Mouse (Mus musculus) kidney, adult 9 months (tissue): Measurements from ENCODE around the gene Prdm1.

Experiments
- DNase-seq: peaks from one replicate; pipeline ENCODE4 v3.0.0; 2022

Prdm1 gene

DNA sequence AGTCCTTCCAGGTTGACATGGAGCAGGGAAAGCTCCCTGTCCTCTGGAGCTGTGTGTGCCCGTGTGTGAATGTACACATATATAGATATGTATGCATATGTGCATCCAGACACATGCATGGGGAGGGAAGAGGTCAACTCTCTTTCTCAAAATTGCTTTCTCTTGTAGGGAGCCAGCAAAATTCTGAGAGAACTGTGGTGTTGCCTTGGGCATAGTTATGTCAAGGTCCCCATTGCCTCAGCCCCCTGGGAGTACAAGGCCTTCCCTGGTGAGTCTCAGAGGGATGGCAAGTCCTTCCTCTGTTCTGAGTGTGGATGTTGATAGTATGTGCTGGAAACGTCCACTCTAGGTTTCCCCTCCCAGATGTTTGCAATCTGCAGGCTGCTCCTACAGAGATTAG, 109.4 kb downstream of the Prdm1 start:
- DNase-seq: no peak

DNA sequence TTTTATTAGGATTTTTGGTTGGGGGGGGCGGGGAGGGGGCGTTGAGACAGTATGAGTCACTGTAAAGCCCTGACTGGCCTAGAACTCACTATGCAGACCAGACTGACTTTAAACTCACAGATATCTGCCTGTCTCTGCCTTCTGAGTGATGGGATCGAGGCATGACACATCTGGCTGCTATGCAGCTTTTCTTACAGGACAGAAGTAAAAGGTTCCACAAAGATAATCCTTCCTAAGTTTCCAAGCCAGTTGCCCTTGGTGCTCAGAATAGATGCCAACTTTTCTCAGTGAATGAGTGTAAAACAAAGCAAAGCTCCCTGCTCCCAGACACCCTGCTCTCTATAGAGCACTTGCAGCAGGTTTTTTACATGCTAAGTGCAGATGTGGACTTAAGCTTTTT, 112.7 kb downstream of the Prdm1 start:
- no peak for DNase-seq

DNA sequence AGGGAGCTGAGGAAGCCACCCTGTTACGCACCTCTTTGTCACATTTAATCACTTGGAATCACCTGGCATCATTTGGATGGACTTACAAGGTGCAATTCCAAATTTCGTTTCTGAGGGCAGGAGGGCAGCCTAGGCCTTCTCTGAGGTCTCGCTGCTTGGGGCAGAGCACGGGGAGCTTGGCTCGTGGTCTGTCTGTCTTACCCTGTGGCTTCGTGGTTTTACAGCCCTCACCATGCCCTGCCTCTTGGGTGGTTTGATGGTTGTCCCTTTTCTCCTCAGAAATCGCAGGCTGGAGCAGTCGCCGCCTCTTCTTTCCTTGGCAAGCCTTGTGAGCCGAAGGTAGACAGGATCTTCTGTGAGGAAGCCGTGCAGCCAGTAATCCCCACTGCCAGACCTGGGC, 118.3 kb downstream of the Prdm1 start:
- DNase-seq: no peak

- no peak for DNase-seq
These were observed 119.2 kb downstream of the Prdm1 start for GRCm38 (mm10) chr10:44409054-44409453.

DNA sequence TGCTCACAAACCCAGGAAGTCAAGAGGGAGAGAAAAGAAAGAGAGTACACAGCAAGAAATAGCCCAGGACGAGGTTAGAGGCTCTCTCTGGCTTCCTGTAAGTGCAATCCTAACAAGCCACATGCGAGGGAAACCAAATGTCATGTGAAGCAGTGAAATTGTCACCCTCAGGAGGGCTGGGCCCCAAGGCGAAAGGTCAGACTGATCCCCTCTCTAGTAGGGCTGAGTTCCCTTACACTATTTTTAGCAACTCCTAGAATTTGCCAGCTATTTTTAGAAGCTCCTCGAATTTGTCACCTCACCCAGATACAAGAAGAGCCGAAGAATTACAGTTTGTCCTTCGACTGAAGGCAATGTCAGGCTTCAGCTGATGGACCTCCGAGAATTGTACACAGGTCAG, 124.9 kb downstream of the Prdm1 start:
- DNase-seq: no peak

- no peak for DNase-seq
These were observed 126.7 kb downstream of the Prdm1 start for GRCm38 (mm10) chr10:44401600-44401999.

DNA sequence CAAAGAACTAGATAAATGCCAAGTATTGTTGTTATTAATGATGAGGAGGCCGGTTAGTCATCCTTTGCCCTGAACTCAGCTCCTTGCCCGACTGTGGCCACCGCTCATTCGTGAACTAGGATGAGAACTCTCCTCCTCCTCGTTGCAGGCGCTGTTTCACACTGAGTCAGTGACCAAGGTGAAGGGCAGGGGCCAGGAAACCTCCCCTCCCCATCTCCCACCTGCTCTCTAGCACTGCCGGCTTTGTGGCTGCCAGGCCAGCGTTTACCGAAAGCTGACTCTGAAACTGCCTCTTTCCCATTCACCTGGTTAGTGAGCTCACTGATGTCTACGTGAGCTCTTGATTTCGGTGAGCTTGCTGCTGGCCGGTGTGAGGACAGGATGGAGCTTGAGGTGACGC, 127.7 kb downstream of the Prdm1 start:
- no peak for DNase-seq

DNA sequence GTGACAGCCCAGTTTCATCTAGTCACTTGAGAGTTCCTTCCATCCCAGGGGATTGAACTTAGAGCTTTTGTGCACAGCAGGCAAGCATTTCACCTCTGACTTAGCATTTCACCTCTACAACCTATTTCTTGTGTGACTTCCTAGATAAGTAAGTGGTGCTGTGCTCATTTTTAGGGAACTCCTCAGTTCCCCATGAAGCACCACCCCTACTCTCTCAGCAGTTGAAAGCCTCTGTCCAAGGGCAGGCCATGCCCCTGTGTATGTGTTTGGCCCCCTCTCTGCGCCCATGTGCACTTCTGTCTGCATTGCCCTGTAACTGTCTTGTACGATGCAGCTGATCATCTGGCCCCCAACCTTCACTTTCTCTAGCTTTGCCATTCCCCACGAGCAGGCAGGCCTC, 128.2 kb downstream of the Prdm1 start:
- DNase-seq: no peak

DNA sequence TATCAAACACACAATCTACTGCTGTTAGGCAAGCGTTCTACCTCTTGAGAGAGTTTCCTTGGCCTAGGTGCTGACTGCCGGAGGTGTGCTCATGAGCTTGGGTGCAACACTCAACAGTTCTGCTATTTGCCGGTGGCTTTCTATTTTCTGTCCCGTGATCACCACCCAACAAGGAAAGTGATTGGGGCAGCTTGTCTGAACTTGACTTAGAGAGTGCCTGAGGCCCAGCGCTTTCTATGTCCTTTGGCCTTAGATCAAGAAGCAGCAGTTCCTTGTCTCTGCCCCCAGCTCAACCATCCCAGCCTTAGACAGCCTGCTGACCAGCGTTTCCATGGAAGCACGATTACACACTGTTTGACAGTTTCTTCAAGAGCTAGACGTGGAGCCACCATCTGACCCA, 135.4 kb downstream of the Prdm1 start:
- DNase-seq: no peak

- DNase-seq: no peak
These were observed 136.6 kb downstream of the Prdm1 start for GRCm38 (mm10) chr10:44391509-44392290.

GRCm38 (mm10) chr10:44390286-44390685, 138.0 kb downstream of the Prdm1 start:
- DNase-seq: no peak

- DNase-seq: no peak
These were observed 139.5 kb downstream of the Prdm1 start for GRCm38 (mm10) chr10:44388706-44389233.
